22 mouse cellular contexts compared by ENCODE assay signal in the genomic region with DNA sequence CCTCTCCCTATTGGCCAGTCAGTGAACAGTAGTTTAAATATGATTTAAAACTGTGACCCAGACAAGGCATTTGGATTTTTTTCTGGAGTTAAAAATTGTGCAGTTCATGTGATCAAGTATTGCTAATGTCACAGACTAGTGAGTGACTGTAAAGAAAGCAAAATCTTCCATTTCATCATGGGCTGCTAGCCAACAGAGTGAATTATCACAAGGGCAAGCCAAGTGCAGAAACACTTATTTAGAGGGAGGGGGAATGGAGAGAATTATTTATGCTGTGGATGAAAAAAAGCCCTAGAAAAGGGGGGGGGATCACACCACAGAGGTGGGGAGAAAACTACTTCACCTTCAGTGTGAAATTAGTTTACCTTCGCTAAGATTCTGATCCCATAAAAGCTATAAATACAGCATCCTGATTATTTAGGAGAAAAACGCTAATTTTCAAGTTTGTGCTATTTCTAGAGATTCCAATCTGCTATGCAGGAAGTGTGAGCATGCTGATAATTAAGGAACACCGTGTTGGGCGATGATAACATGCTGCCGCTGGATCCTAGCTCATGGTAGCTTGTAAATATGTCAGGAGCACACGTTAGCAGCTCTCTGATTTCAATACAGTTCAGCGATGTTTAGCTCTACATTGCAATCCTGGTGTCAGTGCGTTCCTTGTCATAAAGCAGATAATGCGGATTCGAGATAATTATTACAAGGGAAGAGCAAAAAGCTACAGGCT.
DNase-seq lines count a peak whose midpoint lies in the region; ATAC-seq lines count a peak whose summit lies in the region.
"Had no signal": no experiment of that assay in that cellular context is flagged by ENCODE, and none has a peak within 500 bp of the region (broad histone marks: within the 10 kb centered on the region; RNA-seq: fewer than 3 reads in every experiment).

No protein-coding gene starts in this region.

- WGBS in forebrain, embryonic 16.5 days, result 69% methylated on average over 10 of the region's 10 CpGs
- 86% methylated on average over 10 of the region's 10 CpGs for WGBS in forebrain, embryonic 11.5 days

- H3K27me3 ChIP-seq in forebrain, embryonic 16.5 days (replicated peaks; ENCODE audit: control insufficient read depth, insufficient read depth, low read length), result no peaks in the 10 kb centered on the region
- no peaks in the 10 kb centered on the region for H3K27me3 ChIP-seq in forebrain, embryonic 11.5 days (ENCODE audit: control insufficient read depth, insufficient read depth, low read length)
- H3K27me3 ChIP-seq: CH12.LX; embryonic facial prominence, embryonic 12.5 days; heart, embryonic 15.5 days; hindbrain, embryonic 13.5 days had no signal

- no peaks in the 10 kb centered on the region for H3K9me3 ChIP-seq in forebrain, embryonic 16.5 days (ENCODE audit: control insufficient read depth, low read length)
- H3K9me3 ChIP-seq in forebrain, embryonic 11.5 days (ENCODE audit: control insufficient read depth, low read length), result no peaks in the 10 kb centered on the region
- H3K9me3 ChIP-seq: embryonic facial prominence, embryonic 12.5 days; heart, embryonic 10.5 days; heart, embryonic 15.5 days; hindbrain, embryonic 13.5 days had no signal

- H3K4me2 ChIP-seq in forebrain, embryonic 16.5 days (ENCODE audit: low read length), result no peak overlapping the region
- no peak overlapping the region for H3K4me2 ChIP-seq in forebrain, embryonic 11.5 days (ENCODE audit: low read depth, low read length, severe bottlenecking)
- H3K4me2 ChIP-seq: embryonic facial prominence, embryonic 12.5 days; heart, embryonic 15.5 days; hindbrain, embryonic 13.5 days had no signal

- H3K9ac ChIP-seq in forebrain, embryonic 16.5 days (replicated peaks; ENCODE audit: low read depth, low read length), result no peak overlapping the region
- no peak overlapping the region for H3K9ac ChIP-seq in forebrain, embryonic 11.5 days (ENCODE audit: low read length)
- H3K9ac ChIP-seq: embryonic facial prominence, embryonic 12.5 days; heart, embryonic 15.5 days; hindbrain, embryonic 13.5 days had no signal

- H3K36me3 ChIP-seq in forebrain, embryonic 16.5 days (ENCODE audit: control insufficient read depth, insufficient read depth), result no peaks in the 10 kb centered on the region
- no peaks in the 10 kb centered on the region for H3K36me3 ChIP-seq in forebrain, embryonic 11.5 days (ENCODE audit: control insufficient read depth, insufficient read depth, low read length)
- H3K36me3 ChIP-seq: embryonic facial prominence, embryonic 12.5 days; heart, embryonic 10.5 days; heart, embryonic 15.5 days; hindbrain, embryonic 13.5 days had no signal

- no peak overlapping the region for H3K4me3 ChIP-seq in forebrain, embryonic 16.5 days (replicated peaks; ENCODE audit: low read length)
- no peak overlapping the region for H3K4me3 ChIP-seq in forebrain, embryonic 11.5 days (ENCODE audit: low read depth, low read length)
- H3K4me3 ChIP-seq: embryonic facial prominence, embryonic 12.5 days; heart, embryonic 10.5 days; heart, embryonic 15.5 days; hindbrain, embryonic 13.5 days had no signal

- no peak for DNase-seq in forebrain, embryonic 11.5 days (ENCODE audit: low spot score)
- peak; percentile 2 for DNase-seq in layer of hippocampus, adult 9-10 months (ENCODE audit: low spot score)
- no peak for DNase-seq in layer of hippocampus, postnatal 36 days
- peak; percentile 49 for DNase-seq in brain, adult 2 months (ENCODE audit: low read depth, low spot score)
- peak; percentile 18 for DNase-seq in brain, embryonic 18.5 days (ENCODE audit: low read depth, low spot score)
- no peak for DNase-seq in kidney, postnatal 36 days
- DNase-seq: adrenal gland, postnatal 25 days; cerebellum, adult 11-12 months; cerebellum, adult 9-10 months; cerebellum, postnatal 25 days; gastrocnemius, postnatal 36 days; heart, adult 18-20 months; heart, postnatal 14 days had no signal

- peak; percentile 77 for ATAC-seq in forebrain, embryonic 16.5 days
- ATAC-seq in forebrain, embryonic 11.5 days (replicated peaks; ENCODE audit: low FRiP score), result no peak
- ATAC-seq: activated CD4-positive, CD25-positive, alpha-beta regulatory T cell, adult 4 months; hindbrain, postnatal 0 days; Patski had no signal

- peak overlapping the region; percentile 18 for H3K27ac ChIP-seq in forebrain, embryonic 16.5 days (ENCODE audit: low read length)
- H3K27ac ChIP-seq in forebrain, embryonic 11.5 days (ENCODE audit: low read depth, low read length), result no peak overlapping the region
- H3K27ac ChIP-seq: embryonic facial prominence, embryonic 12.5 days; heart, embryonic 10.5 days; heart, embryonic 15.5 days; hindbrain, embryonic 13.5 days; hindbrain, postnatal 0 days had no signal

- H3K4me1 ChIP-seq in forebrain, embryonic 16.5 days (replicated peaks; ENCODE audit: control insufficient read depth, insufficient read depth, low read length), result peaks cover 3% of the 10 kb centered on the region; the same call in 1 of the 2 replicates
- H3K4me1 ChIP-seq in forebrain, embryonic 11.5 days (replicated peaks; ENCODE audit: control insufficient read depth, insufficient read depth, low read length), result no peaks in the 10 kb centered on the region
- H3K4me1 ChIP-seq: embryonic facial prominence, embryonic 12.5 days; heart, embryonic 10.5 days; heart, embryonic 15.5 days; hindbrain, embryonic 13.5 days had no signal

Comparison
In these comparisons a context has a peak if more than half of its experiments do, and no peak if none do; other contexts are left out.
1. DNase-seq: peak in layer of hippocampus, adult 9-10 months (single experiment), brain, adult 2 months (single experiment) and brain, embryonic 18.5 days (single experiment); none in forebrain, embryonic 11.5 days (single experiment), layer of hippocampus, postnatal 36 days (0 of 2) and kidney, postnatal 36 days (0 of 2).